Mouse (Mus musculus) lung, adult 18-20 months (tissue): ENCODE results near the gene Acsl4.
A peak's percentile ranks its signal among the peaks of the same experiment; 100 is the strongest.

Experiments
- DNase-seq, 2 experiments: peaks; one replicate each; pipeline ENCODE4 v3.0.0; 2022; ENCODE audit warnings: mixed read lengths in 2 of 2

Acsl4 gene

GRCm38 (mm10) chrX:142390247-142390908, at the start of gene Acsl4:
Gene Acsl4 (minus strand): TSS chrX:142390535.
- peak; percentile 92 to 94 for DNase-seq

GRCm38 (mm10) chrX:142437971-142438504, 47.7 kb upstream of the Acsl4 start:
- DNase-seq: no peak

GRCm38 (mm10) chrX:142432846-142433245, 42.5 kb upstream of the Acsl4 start:
- peak; percentile 4 to 10 for DNase-seq

- DNase-seq: no peak
These were observed 36.8 kb upstream of the Acsl4 start for GRCm38 (mm10) chrX:142427111-142427510.

- no peak for DNase-seq
These were observed 36.3 kb upstream of the Acsl4 start for GRCm38 (mm10) chrX:142426628-142427027.

GRCm38 (mm10) chrX:142413884-142414283, 23.5 kb upstream of the Acsl4 start:
- DNase-seq: no peak

GRCm38 (mm10) chrX:142410060-142410459, 19.7 kb upstream of the Acsl4 start:
- DNase-seq: no peak

GRCm38 (mm10) chrX:142409338-142409737, 19.0 kb upstream of the Acsl4 start:
- DNase-seq: no peak

GRCm38 (mm10) chrX:142403114-142403513, 12.8 kb upstream of the Acsl4 start:
- DNase-seq: no peak

GRCm38 (mm10) chrX:142398621-142399020, 8.3 kb upstream of the Acsl4 start:
- no peak for DNase-seq

GRCm38 (mm10) chrX:142390909-142391265, 552 bp upstream of the Acsl4 start:
- no peak for DNase-seq

- DNase-seq: peak in 1 of 2 experiments; percentile 11
These were observed 665 bp downstream of the Acsl4 start for GRCm38 (mm10) chrX:142389581-142390159.

- peak in 1 of 2 experiments; percentile 3 for DNase-seq
These were observed 2.2 kb downstream of the Acsl4 start for GRCm38 (mm10) chrX:142388141-142388540.

- no peak for DNase-seq
These were observed 2.7 kb downstream of the Acsl4 start for GRCm38 (mm10) chrX:142387634-142388033.

GRCm38 (mm10) chrX:142384918-142385317, 5.4 kb downstream of the Acsl4 start:
- no peak for DNase-seq

GRCm38 (mm10) chrX:142379894-142380293, 10.4 kb downstream of the Acsl4 start:
- DNase-seq: no peak

GRCm38 (mm10) chrX:142378048-142378447, 12.3 kb downstream of the Acsl4 start:
- no peak for DNase-seq

- DNase-seq: no peak
These were observed 13.0 kb downstream of the Acsl4 start for GRCm38 (mm10) chrX:142377358-142377757.

GRCm38 (mm10) chrX:142376747-142377146, 13.6 kb downstream of the Acsl4 start:
- DNase-seq: no peak

- no peak for DNase-seq
These were observed 14.8 kb downstream of the Acsl4 start for GRCm38 (mm10) chrX:142375519-142375918.

- DNase-seq: peak; percentile 4 to 36
These were observed 17.9 kb downstream of the Acsl4 start for GRCm38 (mm10) chrX:142372393-142372792.

GRCm38 (mm10) chrX:142369935-142370334, 20.4 kb downstream of the Acsl4 start:
- peak; percentile 7 to 25 for DNase-seq

GRCm38 (mm10) chrX:142363882-142364281, 26.5 kb downstream of the Acsl4 start:
- DNase-seq: no peak

GRCm38 (mm10) chrX:142359031-142359430, 31.3 kb downstream of the Acsl4 start:
- DNase-seq: no peak
